Mouse (Mus musculus): ENCODE measurements around the gene Irf1. TPM values are rescaled to one million over a fixed set of nuclear protein-coding genes. Genes with fewer than 3 reads are reported as not detected.

The Irf1 gene
- total RNA-seq, 4 experiments from 2014 or later: 29.0 to 50.6 (median 43.2) TPM

GRCm38 (mm10) chr11:53761822-53762221 lies 8.0 kb upstream of the Irf1 start:
- peak; percentile 94 for DNase-seq

- DNase-seq: no peak
Measured at GRCm38 (mm10) chr11:53762426-53762825, 7.4 kb upstream of the Irf1 start.

- DNase-seq: peak; percentile 92
Measured at GRCm38 (mm10) chr11:53762827-53763495, 6.9 kb upstream of the Irf1 start.

DNA sequence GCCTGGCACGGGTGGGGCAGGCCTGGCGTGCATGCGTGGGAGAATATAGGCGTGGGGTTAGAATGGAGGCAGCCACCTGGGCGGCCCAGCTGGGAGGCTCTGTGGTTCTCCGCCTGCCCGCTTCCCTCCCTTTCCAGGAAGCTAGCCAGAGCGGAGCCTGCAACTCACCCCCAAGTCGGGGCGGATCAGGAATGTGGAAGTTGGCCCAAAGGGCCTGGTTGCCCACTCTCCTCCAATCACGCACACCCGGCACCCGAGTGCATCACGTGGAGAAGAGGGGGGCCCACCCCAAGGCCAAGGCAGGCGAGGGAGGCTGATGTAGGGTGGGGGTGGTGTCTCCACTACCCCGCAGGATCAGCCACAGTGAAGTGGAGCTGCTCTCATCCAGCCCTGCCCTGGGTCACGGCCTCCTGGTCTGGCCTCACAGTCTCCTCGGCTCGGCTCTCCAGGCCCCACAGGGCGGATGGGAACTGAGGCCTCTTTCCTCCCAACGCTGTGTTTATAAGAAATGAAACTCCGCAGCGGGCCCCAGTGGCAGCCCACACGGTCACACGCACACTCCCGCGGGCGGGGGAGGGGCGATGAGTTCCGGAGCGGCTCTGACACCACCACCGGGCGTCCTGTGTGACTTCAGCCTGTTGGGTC lies 6.2 kb upstream of the Irf1 start:
- peak; percentile 92 for DNase-seq

- no peak for DNase-seq
Measured at GRCm38 (mm10) chr11:53764581-53764980, 5.2 kb upstream of the Irf1 start.

- no peak for DNase-seq
Measured at GRCm38 (mm10) chr11:53768422-53769184, 1.2 kb upstream of the Irf1 start.

- no peak for DNase-seq
Measured at GRCm38 (mm10) chr11:53769185-53769576, 633 bp upstream of the Irf1 start.

DNA sequence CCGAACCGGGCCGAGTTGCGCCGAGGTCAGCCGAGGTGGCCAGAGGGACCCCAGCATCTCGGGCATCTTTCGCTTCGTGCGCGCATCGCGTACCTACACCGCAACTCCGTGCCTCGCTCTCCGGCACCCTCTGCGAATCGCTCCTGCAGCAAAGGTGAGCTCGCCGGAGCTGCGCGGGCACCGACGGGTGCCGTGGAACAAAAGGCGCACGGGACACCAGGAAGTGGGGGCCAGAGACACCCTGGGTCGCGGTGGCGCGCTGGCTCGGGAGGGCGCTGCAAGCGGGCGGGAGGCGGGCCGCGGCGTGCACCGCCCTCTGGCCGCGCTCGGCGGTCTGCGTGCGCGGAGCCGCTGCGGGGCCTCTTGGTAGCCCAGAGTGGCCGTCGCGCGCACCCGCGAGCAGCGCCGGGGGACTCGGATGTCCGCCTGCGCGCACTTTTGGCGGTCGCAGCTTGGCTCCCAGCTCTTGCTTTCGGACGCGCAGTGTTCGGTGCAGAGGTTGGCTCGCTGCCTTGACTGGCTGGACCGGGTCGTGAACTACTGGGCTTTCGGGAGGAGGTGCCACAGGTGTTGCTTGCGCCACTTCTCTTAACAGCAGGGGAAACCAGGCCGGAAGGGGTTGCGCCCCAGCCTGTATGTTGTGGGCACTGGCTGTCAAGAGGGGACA lies 444 bp downstream of the Irf1 start:
- peak; percentile 72 for DNase-seq

DNA sequence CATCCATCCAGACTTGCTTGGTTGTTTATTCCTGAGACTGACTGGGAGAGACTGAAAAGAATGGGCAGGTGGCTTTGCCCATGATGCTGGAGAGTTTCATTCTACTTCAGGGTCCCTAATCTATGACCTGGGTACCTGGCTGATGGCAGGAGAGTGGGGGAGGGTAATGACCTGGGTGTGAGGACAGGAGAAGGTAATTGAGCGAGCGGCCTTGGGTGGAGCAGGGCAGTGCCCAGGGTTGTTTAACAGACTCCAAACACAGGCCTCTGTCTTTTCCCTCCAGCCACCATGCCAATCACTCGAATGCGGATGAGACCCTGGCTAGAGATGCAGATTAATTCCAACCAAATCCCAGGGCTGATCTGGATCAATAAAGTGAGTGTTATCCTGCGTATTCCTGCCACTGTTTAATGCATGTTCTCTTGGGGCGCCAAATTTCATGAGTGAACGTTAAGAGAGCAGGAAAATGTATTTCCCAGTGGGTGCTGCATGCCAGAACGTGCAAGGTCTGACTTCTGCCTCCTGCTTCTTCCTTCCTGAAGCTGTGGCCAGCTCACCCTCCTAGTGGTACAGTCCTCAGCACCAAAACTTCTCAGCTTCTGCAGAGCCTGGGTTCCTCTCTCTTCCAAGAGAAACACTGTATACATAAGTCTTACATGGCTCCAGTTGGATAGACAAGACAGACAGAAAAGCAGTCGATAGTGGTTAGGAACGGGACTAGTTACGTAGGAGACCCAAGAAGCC lies 1.4 kb downstream of the Irf1 start:
- no peak for DNase-seq

DNA sequence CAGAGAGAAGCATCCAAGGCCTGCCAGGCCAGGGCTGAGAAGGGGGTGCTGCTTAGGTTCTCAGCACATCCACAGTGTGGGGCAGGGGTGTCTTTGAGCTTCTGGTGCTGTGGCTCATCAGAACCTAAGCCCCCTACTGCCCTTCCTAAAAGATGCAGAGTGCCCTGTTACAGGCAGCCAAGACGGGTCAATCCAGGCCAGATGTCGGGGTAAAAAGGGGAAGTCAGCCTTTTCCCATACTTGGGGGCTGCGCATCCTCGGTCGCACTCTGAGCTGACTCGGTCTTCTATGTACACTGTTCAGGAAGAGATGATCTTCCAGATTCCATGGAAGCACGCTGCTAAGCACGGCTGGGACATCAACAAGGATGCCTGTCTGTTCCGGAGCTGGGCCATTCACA lies 2.7 kb downstream of the Irf1 start:
- no peak for DNase-seq

DNA sequence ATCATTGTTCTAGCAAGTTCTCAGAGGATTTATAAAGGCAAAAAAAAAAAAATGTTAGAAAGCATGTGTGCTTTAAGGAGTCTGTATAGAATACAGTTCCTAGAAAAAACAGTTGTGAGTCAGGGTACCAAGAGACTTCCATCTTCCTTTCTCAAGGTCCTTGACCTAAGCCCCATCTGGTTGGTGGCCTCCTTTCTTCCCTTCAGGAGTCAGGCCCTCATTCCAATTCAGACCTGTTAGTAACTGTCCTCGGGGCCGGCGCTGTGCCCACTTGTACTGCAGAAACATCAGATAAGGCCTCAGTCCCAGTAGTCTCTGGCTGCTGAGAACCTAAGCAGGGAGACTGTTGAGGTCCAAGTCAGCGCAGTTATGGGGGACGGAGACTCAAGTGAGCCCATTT lies 3.3 kb downstream of the Irf1 start, which contains the start of gene Gm17334:
TSS of gene Gm17334 (minus strand) at position 101 of the 400 bp plus-strand sequence.
- no peak for DNase-seq

- no peak for DNase-seq
Measured at GRCm38 (mm10) chr11:53773641-53774360, 4.0 kb downstream of the Irf1 start.

DNA sequence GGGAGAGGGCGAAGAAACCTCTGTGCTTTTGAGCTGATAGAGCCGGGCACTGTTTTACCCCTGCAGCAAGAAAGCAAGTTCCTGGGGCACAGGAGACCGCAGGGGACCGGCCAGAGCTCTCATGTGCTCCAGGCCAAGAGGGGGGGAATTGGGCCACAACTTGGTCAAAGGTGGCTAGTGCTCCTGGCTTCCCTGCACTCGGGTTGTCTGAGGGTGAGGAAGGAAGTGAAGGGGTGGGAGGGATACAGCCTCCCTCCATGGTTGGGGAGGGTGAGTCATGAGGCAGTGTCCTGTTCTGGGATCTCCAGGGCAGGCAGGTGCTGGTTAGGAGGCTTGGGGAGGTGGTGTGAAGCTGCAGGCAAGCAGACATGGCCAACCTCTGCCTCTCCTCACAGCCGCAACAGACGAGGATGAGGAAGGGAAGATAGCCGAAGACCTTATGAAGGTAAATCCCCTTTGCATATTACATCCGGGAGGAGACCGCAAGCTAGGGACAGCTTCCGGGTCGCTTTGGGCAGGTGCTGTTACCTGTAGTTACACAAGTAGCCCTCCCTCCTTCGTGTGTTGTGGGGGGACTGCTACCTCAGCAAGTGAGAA lies 4.9 kb downstream of the Irf1 start:
- DNase-seq: no peak

DNA sequence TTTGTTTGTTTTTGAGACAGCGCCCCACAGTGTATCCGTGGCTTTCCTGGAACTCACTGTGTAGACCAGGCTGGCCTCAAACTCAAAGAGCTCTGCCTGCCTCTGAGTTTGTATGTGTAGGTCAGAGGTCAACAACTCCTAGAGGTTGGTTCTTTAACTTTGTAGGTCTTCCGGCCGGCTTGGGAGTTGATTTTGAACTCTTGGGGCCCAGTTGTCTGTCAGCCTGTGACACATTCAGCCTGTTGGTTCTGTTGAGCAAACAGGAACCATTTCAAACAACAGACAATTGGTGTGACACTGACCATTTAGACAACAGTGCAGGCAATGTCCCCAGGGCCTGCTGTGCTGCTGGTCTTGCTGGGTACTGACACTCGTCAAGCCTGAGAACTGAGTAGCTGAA lies 7.9 kb downstream of the Irf1 start:
- no peak for DNase-seq

DNA sequence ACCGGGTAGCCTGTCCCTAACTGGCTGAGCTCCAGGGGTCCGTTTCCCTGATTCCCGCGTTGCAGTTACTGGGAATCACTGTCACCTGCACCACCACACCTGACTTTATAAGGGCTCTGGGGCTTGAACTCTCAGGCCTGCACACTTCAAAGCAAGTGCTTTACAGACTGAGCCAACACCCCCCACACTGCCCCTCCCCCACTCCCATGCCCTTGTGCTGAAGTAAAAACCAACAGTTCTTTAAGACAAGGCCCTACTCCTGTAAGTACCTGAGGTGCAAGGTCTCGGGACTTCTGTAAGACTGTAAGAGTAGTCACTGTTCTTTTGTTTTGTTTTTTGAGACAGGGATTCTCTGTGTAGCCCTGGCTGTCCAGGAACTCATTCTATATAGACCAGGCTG lies 8.6 kb downstream of the Irf1 start:
- no peak for DNase-seq

DNA sequence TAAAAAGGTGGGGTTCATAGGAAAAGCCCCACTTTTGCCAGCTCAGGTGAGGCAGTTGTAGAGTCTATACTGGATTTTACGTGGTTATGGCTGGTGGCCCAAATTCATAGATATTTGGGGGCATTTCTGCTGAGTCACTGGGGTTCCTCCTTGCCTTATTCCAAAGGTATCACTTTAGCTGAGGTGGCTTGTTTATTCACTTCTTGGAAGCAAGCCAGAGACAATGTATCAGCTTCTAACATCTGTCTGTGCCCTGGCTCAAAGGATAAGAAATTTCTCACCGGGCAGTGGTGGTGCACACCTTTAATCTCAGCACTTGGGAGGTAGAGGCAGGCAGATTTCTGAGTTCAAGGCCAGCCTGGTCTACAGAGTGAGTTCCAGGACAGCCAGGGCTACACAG lies 10.0 kb downstream of the Irf1 start:
- no peak for DNase-seq

- no peak for DNase-seq
Measured at GRCm38 (mm10) chr11:53780262-53780661, 10.4 kb downstream of the Irf1 start.

- DNase-seq: no peak
Measured at GRCm38 (mm10) chr11:53781201-53781775, 11.5 kb downstream of the Irf1 start.

DNA sequence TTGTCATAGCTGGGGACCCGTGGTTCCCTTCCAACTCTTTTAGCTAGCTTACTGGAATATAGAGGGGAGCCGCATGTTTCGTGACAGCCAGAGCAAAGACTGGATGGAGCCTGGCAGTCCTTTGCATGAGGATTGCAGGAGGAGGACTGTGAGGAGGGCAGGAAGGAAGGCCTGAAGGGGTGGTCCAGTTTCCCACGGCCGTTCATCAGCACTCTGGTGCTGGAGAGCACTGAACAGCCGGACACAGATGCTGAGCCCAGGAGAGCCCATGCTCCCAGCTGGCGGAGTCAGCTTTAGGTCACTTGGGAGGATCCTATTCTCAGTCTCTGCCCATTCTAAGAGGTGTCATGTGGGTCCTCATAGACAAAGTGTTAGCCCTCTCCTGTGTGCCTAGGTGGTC lies 12.2 kb downstream of the Irf1 start:
- DNase-seq: no peak

GRCm38 (mm10) chr11:53783288-53783687 lies 13.5 kb downstream of the Irf1 start:
- DNase-seq: no peak
